Mouse (Mus musculus) cerebellum, adult 11-12 months (tissue): ENCODE results near the gene Hspa4.
"Not testable (repeated sequence)": the region's sequence is repeated elsewhere in the genome, so short reads cannot be mapped to it uniquely, and the experiment has no call there.

ENCODE experiments used
- DNase-seq: peaks from one replicate; pipeline ENCODE4 v3.0.0; 2022

The Hspa4 gene

GRCm38 (mm10) chr11:53300330-53301166, at the start of gene Hspa4:
Gene Hspa4 (minus strand): TSS chr11:53300457.
- peak; percentile 98 for DNase-seq

- DNase-seq = no peak
These were observed 45.5 kb upstream of the Hspa4 start for GRCm38 (mm10) chr11:53345738-53346137.

- DNase-seq = no peak
These were observed 45.1 kb upstream of the Hspa4 start for GRCm38 (mm10) chr11:53345328-53345727.

- DNase-seq = no peak
These were observed 42.5 kb upstream of the Hspa4 start for GRCm38 (mm10) chr11:53342711-53343110.

GRCm38 (mm10) chr11:53341019-53341418, 40.8 kb upstream of the Hspa4 start:
- DNase-seq = not testable (repeated sequence)

GRCm38 (mm10) chr11:53337684-53338083, 37.4 kb upstream of the Hspa4 start:
- no peak for DNase-seq

- no peak for DNase-seq
These were observed 36.7 kb upstream of the Hspa4 start for GRCm38 (mm10) chr11:53336924-53337323.

- no peak for DNase-seq
These were observed 35.9 kb upstream of the Hspa4 start for GRCm38 (mm10) chr11:53336182-53336571.

- DNase-seq = no peak
These were observed 35.4 kb upstream of the Hspa4 start for GRCm38 (mm10) chr11:53335505-53336181.

- no peak for DNase-seq
These were observed 31.9 kb upstream of the Hspa4 start for GRCm38 (mm10) chr11:53332076-53332680.

- no peak for DNase-seq
These were observed 30.9 kb upstream of the Hspa4 start for GRCm38 (mm10) chr11:53331121-53331520.

- no peak for DNase-seq
These were observed 30.1 kb upstream of the Hspa4 start for GRCm38 (mm10) chr11:53330325-53330724.

GRCm38 (mm10) chr11:53324512-53324968, 24.3 kb upstream of the Hspa4 start, which contains the start of gene Zcchc10:
Gene Zcchc10 (plus strand): TSS chr11:53324679.
- DNase-seq = peak; percentile 80

GRCm38 (mm10) chr11:53319867-53320266, 19.6 kb upstream of the Hspa4 start:
- not testable (repeated sequence) for DNase-seq

- DNase-seq = not testable (repeated sequence)
These were observed 18.3 kb upstream of the Hspa4 start for GRCm38 (mm10) chr11:53318568-53318967.

GRCm38 (mm10) chr11:53318041-53318440, 17.8 kb upstream of the Hspa4 start:
- no peak for DNase-seq

GRCm38 (mm10) chr11:53316996-53317395, 16.7 kb upstream of the Hspa4 start:
- no peak for DNase-seq

- no peak for DNase-seq
These were observed 14.5 kb upstream of the Hspa4 start for GRCm38 (mm10) chr11:53314770-53315173.

GRCm38 (mm10) chr11:53312823-53313222, 12.6 kb upstream of the Hspa4 start:
- not testable (repeated sequence) for DNase-seq

- no peak for DNase-seq
These were observed 11.1 kb upstream of the Hspa4 start for GRCm38 (mm10) chr11:53311385-53311784.

- no peak for DNase-seq
These were observed 8.6 kb upstream of the Hspa4 start for GRCm38 (mm10) chr11:53308884-53309310.

- DNase-seq = no peak
These were observed 8.1 kb upstream of the Hspa4 start for GRCm38 (mm10) chr11:53308251-53308864.

GRCm38 (mm10) chr11:53307558-53308065, 7.4 kb upstream of the Hspa4 start:
- DNase-seq = no peak
